Mouse (Mus musculus): ENCODE measurements at regions not wholly inside any gene's neighbourhood (a gene's known extent, or its start where the extent isn't known, plus 50 kb on each side); places are given as distances from the start of the nearest gene placed in this dataset.

Small RNAs in the stretch of these regions (microRNA-seq; reads per million reads assigned to microRNA genes)
- gene Mir378d: 2.2 reads per million, percentile 8 among the genes with 10 or more reads in this experiment

Data from neural tube, embryonic 13.5 days (tissue).